Mouse (Mus musculus): Measurements from ENCODE around the gene 1700113H08Rik.

- TF ChIP-seq CTCF (IDR thresholded peaks at IDR 0.05; ENCODE audit: control insufficient read depth, insufficient read depth, low read length) (peak; percentile 38; the same call in 1 of the 2 replicates), POLR2A (IDR thresholded peaks at IDR 0.05; ENCODE audit: borderline replicate concordance, control insufficient read depth, low read depth, low read length) (no peak)
Measured at GRCm38 (mm10) chr10:87094249-87094648, 36.4 kb downstream of the 1700113H08Rik start.

All from bone marrow, adult 2 months (tissue).